Mouse (Mus musculus) G1E (cell line): ENCODE measurements around the gene Trim15. TPM values are rescaled to one million over a fixed set of nuclear protein-coding genes. Genes with fewer than 3 reads are reported as not detected.
A peak's percentile ranks its signal among the peaks of the same experiment; 100 is the strongest.

Experiments used
- ATAC-seq: 2 replicates; pipeline ENCODE4 v1.8.0; 2016; ENCODE audit warnings: mild to moderate bottlenecking; ENCODE audit not compliant: insufficient number of reproducible peaks, poor library complexity, low FRiP score, severe bottlenecking; ENCODE audit errors: extremely low read depth
- DNase-seq: peaks from one replicate; pipeline ENCODE4 v3.0.0; 2012; ENCODE audit warnings: low spot score
- H3K27me3 ChIP-seq: 2 replicates; pipeline ENCODE4 v1.6.1; 2012; ENCODE audit warnings: mild to moderate bottlenecking, low read length, inconsistent platforms; ENCODE audit not compliant: insufficient read depth
- H3K36me3 ChIP-seq: replicated peaks from 2 replicates; pipeline ENCODE3; 2012; ENCODE audit warnings: mild to moderate bottlenecking, inconsistent platforms
- H3K4me1 ChIP-seq: 2 replicates; pipeline ENCODE4 v1.6.1; 2012; ENCODE audit warnings: low read depth, low read length, inconsistent platforms, mixed read lengths; ENCODE audit not compliant: insufficient read depth
- H3K4me3 ChIP-seq: 2 replicates; pipeline ENCODE4 v1.5.1; 2012; ENCODE audit warnings: low read depth, mild to moderate bottlenecking, inconsistent platforms, low read length, moderate library complexity, mixed read lengths
- H3K9me3 ChIP-seq: replicated peaks from 2 replicates; pipeline ENCODE4 v1.6.1; 2012; ENCODE audit warnings: inconsistent platforms
- CTCF ChIP-seq: IDR thresholded peaks from 2 replicates; pipeline ENCODE4 v1.5.1; 2012; ENCODE audit warnings: low read depth, low read length, inconsistent platforms, mixed read lengths
- GATA1 ChIP-seq: IDR thresholded peaks from 2 replicates; pipeline ENCODE4 v1.6.1; 2012; ENCODE audit warnings: borderline replicate concordance, low read length, inconsistent platforms, mixed read lengths
- GATA2 ChIP-seq: IDR thresholded peaks from 2 replicates; pipeline ENCODE4 v1.6.1; 2012; ENCODE audit warnings: low read depth, low read length, inconsistent platforms, borderline replicate concordance
- POLR2AphosphoS5 ChIP-seq: IDR thresholded peaks from 2 replicates; pipeline ENCODE4 v1.6.1; 2012; ENCODE audit warnings: low read depth, low read length, inconsistent platforms; ENCODE audit not compliant: insufficient replicate concordance
- TAL1 ChIP-seq: conservative IDR thresholded peaks from 2 replicates; pipeline ENCODE4 v1.6.1; 2012; ENCODE audit warnings: low read depth, low read length, inconsistent platforms, mixed read lengths
- polyA plus RNA-seq: library from polyadenylated mRNA; stranded (reverse); fragments of >175 nt; gene quantifications from 2 replicates; pipeline ENCODE4 v1.2.3, GENCODE M21; 2012
- total RNA-seq, 2 experiments: library from RNA; stranded (forward) in 1 of 2; stranded (reverse) in 1 of 2; fragments of 200-1000 nt in 1 of 2; fragments of >200 nt in 1 of 2; fragmentation: Nextera tagmentation in 1 of 2; gene quantifications; 2 replicates each; pipeline ENCODE4 v1.2.3; 2014 to 2017

Trim15 gene
- total and polyA plus RNA-seq, 3 experiments = 0.22 TPM; not detected in 2

DNA sequence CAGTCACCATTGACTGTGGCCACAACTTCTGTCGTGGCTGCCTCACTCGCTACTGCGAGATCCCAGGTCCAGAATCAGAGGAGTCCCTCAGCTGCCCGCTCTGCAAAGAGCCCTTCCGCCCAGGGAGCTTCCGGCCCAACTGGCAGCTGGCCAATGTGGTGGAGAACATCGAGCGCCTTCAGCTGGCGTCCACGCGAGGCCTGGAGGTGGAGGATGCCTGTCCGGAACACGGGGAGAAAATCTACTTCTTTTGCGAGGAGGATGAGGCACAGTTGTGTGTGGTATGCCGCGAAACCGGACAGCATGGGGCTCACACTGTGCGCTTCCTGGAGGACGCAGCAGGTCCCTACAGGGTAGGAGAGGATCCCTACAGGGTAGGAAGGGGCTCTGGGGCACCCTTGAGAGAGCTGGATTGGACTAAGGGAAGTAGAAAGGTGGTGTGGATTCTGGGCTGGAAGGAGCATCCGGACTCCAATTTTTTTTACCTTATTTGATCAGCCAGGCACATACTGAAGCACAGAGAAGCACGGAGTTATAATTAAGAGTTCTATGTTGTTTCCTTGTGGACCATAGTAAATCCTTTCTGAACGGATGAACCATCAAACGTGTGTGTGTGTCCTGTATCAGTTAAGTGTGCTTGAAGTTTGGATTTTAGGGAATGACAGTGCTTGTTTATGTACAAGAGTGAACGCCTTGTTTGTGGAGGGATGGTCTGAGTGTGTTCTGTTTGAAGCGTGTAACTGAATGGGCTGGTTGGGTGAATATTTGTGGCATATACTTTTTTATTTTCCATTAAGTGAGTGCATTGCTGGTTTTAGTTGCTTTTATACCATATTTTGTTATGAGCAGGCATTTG lies 3.2 kb upstream of the Trim15 start:
- TF ChIP-seq TAL1 = no peak
- no peak for TF ChIP-seq CTCF
- TF ChIP-seq GATA1 = no peak
- TF ChIP-seq POLR2AphosphoS5 = no peak
- TF ChIP-seq GATA2 = no peak
- peaks cover 35% of the 10 kb centered on the region for H3K36me3 ChIP-seq
- peak; percentile 44 for DNase-seq
- peak; percentile 47 for ATAC-seq
- H3K27me3 ChIP-seq = peaks cover 7% of the 10 kb centered on the region
- peaks cover 49% of the 10 kb centered on the region for H3K4me1 ChIP-seq
- peak overlapping the region; percentile 76 for H3K4me3 ChIP-seq
- H3K9me3 ChIP-seq = no peaks in the 10 kb centered on the region

DNA sequence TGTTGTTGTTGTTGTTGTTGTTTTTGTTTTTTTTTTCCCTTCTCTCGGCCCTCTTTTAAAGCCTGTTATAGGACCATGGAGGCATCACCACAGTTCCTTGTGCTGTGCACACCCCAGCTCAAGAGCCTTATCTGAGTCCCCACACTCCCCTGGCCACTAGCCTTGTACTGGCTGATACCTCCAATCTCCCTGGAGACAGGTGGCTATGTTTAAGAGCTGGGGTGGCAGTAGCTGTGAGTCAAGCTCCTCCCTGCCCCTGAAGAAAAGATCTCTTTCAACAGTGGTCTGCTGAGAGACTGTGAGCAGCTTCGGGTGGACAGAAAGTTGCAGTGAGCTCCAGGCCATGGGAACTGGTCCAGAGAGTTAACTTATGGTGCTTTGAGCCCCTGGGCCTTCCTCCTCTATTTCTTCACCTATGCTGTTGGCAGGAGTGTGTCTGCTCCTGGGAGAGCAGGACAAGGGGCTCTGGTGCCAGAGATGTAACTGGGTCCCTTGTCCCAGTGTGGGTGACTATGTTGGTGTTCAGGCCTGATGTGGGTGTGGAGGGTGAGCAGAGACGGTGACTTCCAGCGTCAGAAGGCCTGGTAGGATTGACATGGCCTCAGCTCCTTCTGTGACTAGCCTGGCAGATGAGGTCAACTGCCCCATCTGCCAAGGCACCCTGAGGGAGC lies 2.4 kb upstream of the Trim15 start, which contains the start of gene Trim10:
Trim10 (plus strand) TSS at position 291 of the 671 bp plus-strand sequence.
- Histone ChIP-seq H3K4me3 (peak within 1 kb of the TSS; percentile 76), H3K4me1 (peaks cover 53% of the 10 kb centered on the region), H3K9me3 (no peaks in the 10 kb centered on the region), H3K27me3 (peaks cover 12% of the 10 kb centered on the region), H3K36me3 (peaks cover 27% of the 10 kb centered on the region)
- DNase-seq (peak; percentile 89), ATAC-seq (peak; percentile 91)
- TF ChIP-seq TAL1 (peak; percentile 93), GATA2 (no peak)

DNA sequence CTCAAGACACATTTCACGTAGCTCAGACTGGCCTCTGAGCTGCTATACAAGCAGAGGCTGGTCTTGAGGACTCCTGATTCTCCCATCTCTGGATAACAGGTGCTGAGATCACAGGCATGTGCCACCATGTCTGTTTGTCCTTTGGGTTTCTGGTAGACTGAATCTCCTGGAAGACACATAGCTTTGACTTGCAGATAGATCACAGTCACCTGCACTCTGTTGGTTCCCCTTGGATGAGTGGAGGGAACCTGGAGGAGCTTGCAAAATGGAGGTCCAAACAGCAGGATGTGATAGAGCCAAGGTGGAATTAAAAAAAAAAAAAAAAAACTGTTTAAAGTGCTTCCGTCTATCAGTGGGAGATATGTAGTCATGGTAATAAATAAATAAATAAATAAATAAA lies 1.8 kb upstream of the Trim15 start:
- ATAC-seq (no peak), DNase-seq (peak; percentile 9)
- TF ChIP-seq POLR2AphosphoS5 = no peak
- TF ChIP-seq TAL1 = no peak
- TF ChIP-seq CTCF = no peak
- no peak for TF ChIP-seq GATA2
- no peak for TF ChIP-seq GATA1
- Histone ChIP-seq H3K4me3 (no peak overlapping the region), H3K4me1 (peaks cover 53% of the 10 kb centered on the region), H3K36me3 (peaks cover 22% of the 10 kb centered on the region), H3K27me3 (peaks cover 16% of the 10 kb centered on the region), H3K9me3 (no peaks in the 10 kb centered on the region)

DNA sequence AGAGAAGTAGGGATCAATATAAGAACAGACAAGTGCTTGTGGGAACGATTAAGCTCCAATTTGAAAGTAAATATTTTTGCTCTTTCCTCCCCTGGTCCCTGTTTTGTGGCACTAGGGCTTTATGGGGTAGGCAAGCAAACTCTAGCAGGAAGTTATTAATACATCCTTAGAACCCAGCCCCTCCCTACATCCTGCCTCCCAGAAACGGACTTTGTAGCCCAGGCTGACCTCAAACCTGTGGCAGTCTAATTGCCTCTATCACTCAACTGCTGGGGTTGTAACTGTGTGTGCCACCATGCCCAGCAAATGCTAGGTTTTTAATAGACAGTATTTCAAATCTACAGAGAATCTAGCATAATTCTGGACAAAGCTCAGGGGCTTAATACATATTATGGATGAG lies 5.3 kb downstream of the Trim15 start:
- Histone ChIP-seq H3K36me3 (peaks cover 24% of the 10 kb centered on the region), H3K4me3 (no peak overlapping the region), H3K27me3 (peaks cover 20% of the 10 kb centered on the region), H3K9me3 (no peaks in the 10 kb centered on the region), H3K4me1 (peaks cover 7% of the 10 kb centered on the region)
- DNase-seq = no peak
- no peak for ATAC-seq
- no peak for TF ChIP-seq GATA2
- TF ChIP-seq GATA1 = no peak
- no peak for TF ChIP-seq TAL1
- no peak for TF ChIP-seq POLR2AphosphoS5

DNA sequence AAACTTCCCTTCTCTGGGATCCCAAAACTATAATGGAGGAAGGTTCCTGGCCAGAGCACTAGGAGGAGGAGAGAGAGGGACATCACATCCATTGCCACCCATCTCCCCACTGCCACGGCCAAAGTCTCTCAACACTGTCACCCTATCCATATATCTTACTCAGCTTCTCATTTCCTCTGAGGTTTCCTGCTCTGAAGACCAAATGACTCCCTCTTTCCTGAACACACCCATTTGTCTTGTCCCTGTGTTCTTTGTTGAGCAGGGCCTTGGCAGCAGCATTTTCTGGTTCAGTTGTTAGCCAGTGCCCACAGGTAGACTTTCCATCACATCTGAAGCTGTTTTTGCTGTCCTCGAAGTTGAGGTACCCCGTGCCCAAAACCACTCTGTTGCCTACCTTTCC lies 8.8 kb downstream of the Trim15 start:
- ATAC-seq (no peak), DNase-seq (no peak)
- Histone ChIP-seq H3K27me3 (peaks cover 7% of the 10 kb centered on the region; the same call in 1 of the 2 replicates), H3K4me3 (no peak overlapping the region), H3K36me3 (peaks cover 49% of the 10 kb centered on the region), H3K9me3 (no peaks in the 10 kb centered on the region), H3K4me1 (no peaks in the 10 kb centered on the region)
- TF ChIP-seq GATA1 = no peak
- TF ChIP-seq CTCF = no peak
- no peak for TF ChIP-seq POLR2AphosphoS5
- TF ChIP-seq TAL1 = no peak
- no peak for TF ChIP-seq GATA2

DNA sequence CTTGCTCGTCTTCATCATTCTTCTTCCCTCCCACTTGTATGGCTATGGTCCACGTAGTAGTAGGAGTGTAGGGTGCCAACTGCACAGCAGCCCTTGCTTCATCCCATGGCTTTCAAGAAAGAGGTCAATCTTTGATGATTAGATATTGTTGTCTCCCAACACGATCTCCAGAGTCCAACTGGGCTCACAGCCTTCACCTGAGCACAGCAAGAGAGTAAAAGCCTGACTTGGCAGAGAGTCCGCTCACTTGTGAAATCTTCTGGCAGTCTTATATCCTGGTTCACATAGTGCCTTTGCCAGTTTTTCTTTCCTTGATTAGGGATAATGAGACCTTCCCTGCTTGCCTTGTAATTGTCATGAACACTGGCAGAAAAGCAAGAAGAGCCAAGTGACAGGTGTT lies 10.8 kb downstream of the Trim15 start:
- Histone ChIP-seq H3K9me3 (no peaks in the 10 kb centered on the region), H3K4me3 (no peak overlapping the region), H3K36me3 (peaks cover 68% of the 10 kb centered on the region), H3K4me1 (no peaks in the 10 kb centered on the region), H3K27me3 (peaks cover 2% of the 10 kb centered on the region; the same call in 1 of the 2 replicates)
- no peak for ATAC-seq
- TF ChIP-seq CTCF = no peak
- TF ChIP-seq GATA2 = no peak
- no peak for TF ChIP-seq TAL1
- no peak for TF ChIP-seq GATA1
- no peak for TF ChIP-seq POLR2AphosphoS5
- DNase-seq = no peak
